Mouse (Mus musculus) megakaryocyte-erythroid progenitor cell, adult 5 weeks (primary cell): Measurements from ENCODE around the gene Slc35e2. TPM values are rescaled to one million over a fixed set of nuclear protein-coding genes. Genes with fewer than 3 reads are reported as not detected.

Experiments used
- polyA plus RNA-seq: library from polyadenylated mRNA; stranded (reverse); fragments of >175 nt; gene quantifications from 2 replicates; pipeline ENCODE4 v1.2.3, GENCODE M21; 2012

Slc35e2 gene
- polyA plus RNA-seq: 1.4 and 1.5 TPM in 2 replicates

GRCm38 (mm10) chr4:155601091-155601996, at the start of gene Slc35e2:
Slc35e2 (plus strand) TSS chr4:155601416.

GRCm38 (mm10) chr4:155561661-155562442, 39.4 kb upstream of the Slc35e2 start, which contains the start of gene Nadk:
Nadk (plus strand) TSS chr4:155562378.

GRCm38 (mm10) chr4:155624338-155625291, 23.4 kb downstream of the Slc35e2 start, which contains the start of gene Cdk11b:
Cdk11b (plus strand) TSS chr4:155624854.

GRCm38 (mm10) chr4:155645308-155645707, 44.1 kb downstream of the Slc35e2 start, which contains the start of gene Gm10563:
Gm10563 (minus strand) TSS chr4:155645408.

GRCm38 (mm10) chr4:155653086-155653450, 51.9 kb downstream of the Slc35e2 start, which contains the start of gene Mmp23:
Mmp23 (minus strand) TSS chr4:155653384.

GRCm38 (mm10) chr4:155668689-155669597, 67.7 kb downstream of the Slc35e2 start, which contains the start of gene Mib2:
Mib2 (minus strand) TSS chr4:155669198.

Other genes starting within 250 kb of the Slc35e2 start
- 0.13 TPM in 1 of 2 replicates, not detected in the other for gene Prkcz, start 240.1 kb upstream of the Slc35e2 start, polyA plus RNA-seq
- gene Gabrd, start 203.3 kb upstream of the Slc35e2 start, polyA plus RNA-seq: not detected in 2 replicates
- not detected in 2 replicates for gene Cfap74, start 192.2 kb upstream of the Slc35e2 start, polyA plus RNA-seq
- 0.37 TPM in 1 of 2 replicates, not detected in the other for gene Tmem52, start 132.3 kb upstream of the Slc35e2 start, polyA plus RNA-seq
- gene Gnb1, start 110.1 kb upstream of the Slc35e2 start, polyA plus RNA-seq: 39.3 and 43.9 TPM in 2 replicates
- gene Nadk, start 39.0 kb upstream of the Slc35e2 start, polyA plus RNA-seq: 86.0 and 90.5 TPM in 2 replicates
- 99.3 and 148 TPM in 2 replicates for gene Cdk11b, start 23.4 kb downstream of the Slc35e2 start, polyA plus RNA-seq
- gene Gm10563, start 44.0 kb downstream of the Slc35e2 start, polyA plus RNA-seq: not detected in 2 replicates
- gene Mmp23, start 52.0 kb downstream of the Slc35e2 start, polyA plus RNA-seq: 1.5 TPM in 2 replicates
- gene Mib2, start 67.8 kb downstream of the Slc35e2 start, polyA plus RNA-seq: 55.6 and 61.6 TPM in 2 replicates
- 5.3 and 7.8 TPM in 2 replicates for gene Fndc10, start 92.9 kb downstream of the Slc35e2 start, polyA plus RNA-seq
- 48.9 and 53.6 TPM in 2 replicates for gene Ssu72, start 103.4 kb downstream of the Slc35e2 start, polyA plus RNA-seq
- gene Tmem240, start 133.4 kb downstream of the Slc35e2 start, polyA plus RNA-seq: 0.53 and 1.3 TPM in 2 replicates
- 56.6 and 80.5 TPM in 2 replicates for gene Atad3a, start 159.7 kb downstream of the Slc35e2 start, polyA plus RNA-seq
- 0.02 and 0.09 TPM in 2 replicates for gene Vwa1, start 173.3 kb downstream of the Slc35e2 start, polyA plus RNA-seq
- not detected in 2 replicates for gene Tmem88b, start 184.5 kb downstream of the Slc35e2 start, polyA plus RNA-seq
- gene Ankrd65, start 189.0 kb downstream of the Slc35e2 start, polyA plus RNA-seq: 0.04 TPM in 1 of 2 replicates, not detected in the other
- 16.8 and 21.1 TPM in 2 replicates for gene Mrpl20, start 201.5 kb downstream of the Slc35e2 start, polyA plus RNA-seq
- gene Ccnl2, start 211.1 kb downstream of the Slc35e2 start, polyA plus RNA-seq: 31.6 and 49.6 TPM in 2 replicates
- gene Aurkaip1, start 229.9 kb downstream of the Slc35e2 start, polyA plus RNA-seq: 234 and 261 TPM in 2 replicates
- 0.96 TPM in 1 of 2 replicates, not detected in the other for gene Mxra8, start 238.3 kb downstream of the Slc35e2 start, polyA plus RNA-seq
- gene Dvl1, start 246.0 kb downstream of the Slc35e2 start, polyA plus RNA-seq: 103 and 130 TPM in 2 replicates